Mouse (Mus musculus): Measurements from ENCODE around the gene Iqschfp. TPM values are rescaled to one million over a fixed set of nuclear protein-coding genes. Genes with fewer than 3 reads are reported as not detected.

Gene Iqschfp
- total and polyA plus RNA-seq, 2 experiments from 2014 or later, result not detected

DNA sequence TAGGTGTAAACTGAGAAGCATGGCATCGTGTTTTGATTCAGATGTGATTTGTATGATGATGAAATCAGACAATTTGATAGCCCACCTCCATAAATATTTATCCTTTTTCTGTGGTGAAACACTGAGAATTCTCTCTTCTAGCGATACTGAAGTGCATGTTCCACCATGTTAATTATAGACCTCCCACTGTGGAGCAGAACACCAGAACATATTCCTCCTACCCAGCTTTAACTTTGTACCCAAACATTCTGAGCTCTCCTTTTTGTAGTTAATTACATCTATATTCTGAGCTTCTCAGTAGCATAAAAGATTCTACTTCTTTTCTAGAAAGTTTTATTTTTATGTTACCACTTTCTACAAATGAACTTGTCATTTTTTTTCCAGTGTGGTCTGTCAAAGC lies 16.6 kb downstream of the Iqschfp start:
- H3K27me3 ChIP-seq (ENCODE audit: control insufficient read depth, insufficient read depth, low read length), result no peaks in the 10 kb centered on the region
- WGBS, result 83% methylated on average over 2 of the region's 2 CpGs
- no peak overlapping the region for H3K27ac ChIP-seq (ENCODE audit: low read depth)
- ATAC-seq (ENCODE audit: insufficient read depth, low read depth) (no peak), DNase-seq (ENCODE audit: low spot score) (no peak)
- no peak overlapping the region for H3K4me2 ChIP-seq (ENCODE audit: low read depth, low read length)
- no peaks in the 10 kb centered on the region for H3K4me1 ChIP-seq (ENCODE audit: control insufficient read depth, insufficient read depth)
- H3K9me3 ChIP-seq (replicated peaks; ENCODE audit: control insufficient read depth, low read length), result no peaks in the 10 kb centered on the region
- H3K36me3 ChIP-seq (replicated peaks; ENCODE audit: control insufficient read depth, insufficient read depth, low read length), result no peaks in the 10 kb centered on the region
- no peak overlapping the region for H3K9ac ChIP-seq (replicated peaks; ENCODE audit: low read depth, low read length)
- no peak overlapping the region for H3K4me3 ChIP-seq (ENCODE audit: low read depth, low read length)
- TF ChIP-seq EP300 (IDR thresholded peaks at IDR 0.05; ENCODE audit: low read depth), result no peak
- TF ChIP-seq CTCF (IDR thresholded peaks at IDR 0.05; ENCODE audit: low read depth), result no peak

DNA sequence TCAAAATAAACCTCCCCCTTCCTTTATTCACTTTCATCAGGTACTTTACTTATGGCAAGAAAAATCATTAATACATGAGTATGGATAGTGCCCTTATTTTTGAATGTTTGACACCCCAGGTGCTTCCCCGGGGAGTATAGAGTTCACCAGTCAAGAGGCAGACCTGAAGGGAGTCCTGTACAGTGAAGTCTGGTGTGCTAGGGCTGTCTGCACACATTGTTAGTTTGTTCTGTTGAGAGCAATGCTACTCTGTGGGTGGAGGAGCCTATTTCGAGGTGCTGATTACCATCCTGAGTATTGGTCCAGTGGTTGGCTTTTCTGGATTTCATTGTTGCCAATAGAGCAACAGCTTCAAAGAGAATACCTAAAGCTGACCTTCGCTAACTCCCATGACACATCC lies 26.1 kb downstream of the Iqschfp start:
- no peaks in the 10 kb centered on the region for H3K36me3 ChIP-seq (replicated peaks; ENCODE audit: control insufficient read depth, insufficient read depth, low read length)
- no peaks in the 10 kb centered on the region for H3K9me3 ChIP-seq (replicated peaks; ENCODE audit: control insufficient read depth, low read length)
- H3K27ac ChIP-seq (ENCODE audit: low read depth), result no peak overlapping the region
- H3K27me3 ChIP-seq (ENCODE audit: control insufficient read depth, insufficient read depth, low read length), result no peaks in the 10 kb centered on the region
- 73% methylated on average over 3 of the region's 3 CpGs for WGBS
- no peak overlapping the region for H3K4me2 ChIP-seq (ENCODE audit: low read depth, low read length)
- no peak overlapping the region for H3K4me3 ChIP-seq (ENCODE audit: low read depth, low read length)
- H3K4me1 ChIP-seq (ENCODE audit: control insufficient read depth, insufficient read depth), result no peaks in the 10 kb centered on the region
- no peak overlapping the region for H3K9ac ChIP-seq (replicated peaks; ENCODE audit: low read depth, low read length)
- ATAC-seq (ENCODE audit: insufficient read depth, low read depth) (no peak), DNase-seq (ENCODE audit: low spot score) (no peak)
- TF ChIP-seq EP300 (IDR thresholded peaks at IDR 0.05; ENCODE audit: low read depth) (no peak), CTCF (IDR thresholded peaks at IDR 0.05; ENCODE audit: low read depth) (no peak)

DNA sequence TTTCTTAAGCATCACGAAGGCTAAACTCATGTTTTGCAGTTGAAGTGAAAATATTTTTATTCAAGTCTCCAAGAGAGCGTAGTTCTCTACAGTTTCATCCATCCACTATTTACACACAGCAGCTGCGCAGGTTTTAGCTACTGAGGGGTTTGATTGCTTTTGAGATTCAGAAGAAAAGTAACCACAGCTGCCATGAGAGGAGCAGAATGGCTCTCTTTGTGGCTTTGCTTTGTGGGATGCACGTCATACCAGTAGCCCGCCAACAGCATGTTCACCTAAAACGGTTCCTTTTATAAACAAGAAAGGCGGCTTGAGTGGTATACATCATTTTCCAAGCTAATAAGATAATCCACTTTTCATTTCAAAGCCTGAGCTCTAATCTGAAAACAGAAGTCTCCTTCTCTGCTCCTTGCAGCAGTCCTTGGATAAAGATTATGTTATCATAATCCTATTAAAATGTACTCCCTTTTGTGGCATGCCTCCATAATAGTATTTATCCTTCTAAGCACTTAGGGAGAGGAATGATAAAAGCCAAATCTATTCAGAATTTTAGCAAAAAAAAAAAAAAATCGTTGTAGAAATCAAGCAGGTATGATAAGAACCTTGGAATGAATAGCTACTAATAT lies 26.7 kb downstream of the Iqschfp start:
- H3K4me2 ChIP-seq (ENCODE audit: low read depth, low read length), result no peak overlapping the region
- no peak overlapping the region for H3K27ac ChIP-seq (ENCODE audit: low read depth)
- H3K9me3 ChIP-seq (replicated peaks; ENCODE audit: control insufficient read depth, low read length), result no peaks in the 10 kb centered on the region
- DNase-seq (ENCODE audit: low spot score), result no peak
- no peak for ATAC-seq (ENCODE audit: insufficient read depth, low read depth)
- no peak overlapping the region for H3K4me3 ChIP-seq (ENCODE audit: low read depth, low read length)
- no peaks in the 10 kb centered on the region for H3K4me1 ChIP-seq (ENCODE audit: control insufficient read depth, insufficient read depth)
- no peaks in the 10 kb centered on the region for H3K27me3 ChIP-seq (ENCODE audit: control insufficient read depth, insufficient read depth, low read length)
- no peak overlapping the region for H3K9ac ChIP-seq (replicated peaks; ENCODE audit: low read depth, low read length)
- WGBS, result 63% methylated on average over 8 of the region's 8 CpGs
- TF ChIP-seq EP300 (IDR thresholded peaks at IDR 0.05; ENCODE audit: low read depth), result no peak
- no peaks in the 10 kb centered on the region for H3K36me3 ChIP-seq (replicated peaks; ENCODE audit: control insufficient read depth, insufficient read depth, low read length)

DNA sequence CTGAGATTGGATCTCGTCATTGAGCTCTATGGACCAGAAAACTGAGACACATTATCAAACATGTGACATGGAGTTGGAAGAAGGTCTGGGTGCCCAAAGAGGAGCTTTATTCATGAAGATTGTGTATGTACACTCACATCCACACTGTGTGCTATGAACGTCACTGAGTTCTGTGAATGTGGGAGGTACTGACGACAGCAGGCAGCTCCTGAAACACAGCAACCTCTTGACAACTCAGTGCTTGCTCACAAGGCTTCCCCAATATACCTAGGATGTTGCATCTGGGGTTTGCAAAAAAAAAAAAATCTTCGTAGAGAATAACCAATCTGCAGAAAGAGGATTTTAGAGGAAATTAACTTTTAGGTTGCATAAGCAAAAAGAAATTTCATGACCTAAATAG lies 31.1 kb downstream of the Iqschfp start:
- ATAC-seq (ENCODE audit: insufficient read depth, low read depth) (no peak), DNase-seq (ENCODE audit: low spot score) (no peak)
- WGBS, result 61% methylated on average over 4 of the region's 4 CpGs

DNA sequence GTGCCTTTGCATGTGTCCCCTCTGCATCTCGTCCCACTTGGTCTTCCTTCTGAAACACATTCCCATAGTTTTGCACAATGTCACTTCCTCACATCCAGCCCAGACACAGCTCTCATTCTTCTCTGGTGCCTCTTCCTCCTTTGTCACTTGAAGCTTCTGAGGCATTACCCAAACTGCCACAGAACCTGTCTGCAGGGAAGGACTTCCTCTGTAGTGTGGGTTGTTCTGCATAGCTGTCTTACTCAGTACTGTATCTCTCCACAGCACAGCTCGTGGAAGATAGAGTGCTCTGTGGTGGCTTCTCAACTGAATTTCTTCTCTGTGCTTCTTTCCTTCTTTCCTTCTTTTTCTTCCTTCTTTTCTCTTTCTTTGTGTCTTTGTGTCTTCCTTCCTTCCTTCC lies 33.4 kb downstream of the Iqschfp start:
- TF ChIP-seq EP300 (IDR thresholded peaks at IDR 0.05; ENCODE audit: low read depth), result no peak
- TF ChIP-seq CTCF (IDR thresholded peaks at IDR 0.05; ENCODE audit: low read depth), result no peak
- H3K27ac ChIP-seq (ENCODE audit: low read depth), result no peak overlapping the region
- H3K36me3 ChIP-seq (replicated peaks; ENCODE audit: control insufficient read depth, insufficient read depth, low read length), result no peaks in the 10 kb centered on the region
- H3K4me1 ChIP-seq (ENCODE audit: control insufficient read depth, insufficient read depth), result no peaks in the 10 kb centered on the region
- H3K27me3 ChIP-seq (ENCODE audit: control insufficient read depth, insufficient read depth, low read length), result no peaks in the 10 kb centered on the region
- ATAC-seq (ENCODE audit: insufficient read depth, low read depth) (no peak), DNase-seq (ENCODE audit: low spot score) (no peak)
- no peaks in the 10 kb centered on the region for H3K9me3 ChIP-seq (replicated peaks; ENCODE audit: control insufficient read depth, low read length)
- no peak overlapping the region for H3K4me3 ChIP-seq (ENCODE audit: low read depth, low read length)
- 59% methylated on average over 2 of the region's 2 CpGs for WGBS
- no peak overlapping the region for H3K4me2 ChIP-seq (ENCODE audit: low read depth, low read length)
- H3K9ac ChIP-seq (replicated peaks; ENCODE audit: low read depth, low read length), result no peak overlapping the region

More for the DNA sequence above, 31.1 kb downstream of the Iqschfp start:
- H3K36me3 ChIP-seq (replicated peaks; ENCODE audit: control insufficient read depth, insufficient read depth, low read length), result no peaks in the 10 kb centered on the region
- H3K4me3 ChIP-seq (ENCODE audit: low read depth, low read length), result no peak overlapping the region
- H3K4me1 ChIP-seq (ENCODE audit: control insufficient read depth, insufficient read depth), result no peaks in the 10 kb centered on the region
- no peak for TF ChIP-seq EP300 (IDR thresholded peaks at IDR 0.05; ENCODE audit: low read depth)
- no peak for TF ChIP-seq CTCF (IDR thresholded peaks at IDR 0.05; ENCODE audit: low read depth)
- H3K27me3 ChIP-seq (ENCODE audit: control insufficient read depth, insufficient read depth, low read length), result no peaks in the 10 kb centered on the region
- H3K9ac ChIP-seq (replicated peaks; ENCODE audit: low read depth, low read length), result no peak overlapping the region
- no peak overlapping the region for H3K27ac ChIP-seq (ENCODE audit: low read depth)
- no peak overlapping the region for H3K4me2 ChIP-seq (ENCODE audit: low read depth, low read length)
- H3K9me3 ChIP-seq (replicated peaks; ENCODE audit: control insufficient read depth, low read length), result no peaks in the 10 kb centered on the region
